Mouse (Mus musculus) stomach, embryonic 16.5 days (tissue): ENCODE data around the gene Olfr1371. TPM values are rescaled to one million over a fixed set of nuclear protein-coding genes. Genes with fewer than 3 reads are reported as not detected.

Experiments used
- ATAC-seq: fragments of 200-750 bp; cut with Nextera tagmentation; 2 replicates; pipeline ENCODE4 v1.8.0; 2017; ENCODE audit warnings: moderate number of reproducible peaks, moderate TSS enrichment; ENCODE audit not compliant: insufficient read depth, low FRiP score
- H3K27ac ChIP-seq: fragments of 300-500 bp; sonication (generic); 2 replicates; pipeline ENCODE4 v1.5.1; 2014; ENCODE audit warnings: low read length
- H3K27me3 ChIP-seq: fragments of 300-500 bp; sonication (generic); 2 replicates; pipeline ENCODE4 v1.6.1; 2014; ENCODE audit warnings: low read length, control low read depth, mixed read lengths; ENCODE audit not compliant: control insufficient read depth, insufficient read depth
- H3K36me3 ChIP-seq: fragments of 300-500 bp; sonication (generic); 2 replicates; pipeline ENCODE4 v1.6.1; 2014; ENCODE audit warnings: low read length; ENCODE audit not compliant: control insufficient read depth, insufficient read depth
- H3K4me1 ChIP-seq: fragments of 300-500 bp; sonication (generic); 2 replicates; pipeline ENCODE4 v1.6.1; 2014; ENCODE audit warnings: low read length, control low read depth, mixed read lengths; ENCODE audit not compliant: control insufficient read depth, insufficient read depth
- H3K4me2 ChIP-seq: fragments of 300-500 bp; sonication (generic); 2 replicates; pipeline ENCODE4 v1.6.1; 2014; ENCODE audit warnings: low read depth, low read length, mixed read lengths
- H3K4me3 ChIP-seq: fragments of 300-500 bp; sonication (generic); replicated peaks from 2 replicates; pipeline ENCODE4 v1.5.1; 2014; ENCODE audit warnings: mild to moderate bottlenecking, low read length
- H3K9ac ChIP-seq: fragments of 300-500 bp; sonication (generic); 2 replicates; pipeline ENCODE4 v1.6.1; 2014; ENCODE audit warnings: low read length
- H3K9me3 ChIP-seq: fragments of 300-500 bp; sonication (generic); replicated peaks from 2 replicates; pipeline ENCODE4 v1.6.1; 2016; ENCODE audit warnings: low read length, control low read depth; ENCODE audit not compliant: control insufficient read depth
- WGBS: fragments of 180-500 bp; shearing (Covaris S2); extraction: QIAGEN DNeasy Blood & Tissue Kit; methylation state at CpG from one replicate; pipeline ENCODE4 v1.1.7; 2014; 5-methylcytosine and 5-hydroxymethylcytosine counted together
- polyA plus RNA-seq: library from polyadenylated mRNA; unstranded; fragments of >200 nt; fragmentation: Nextera tagmentation; extraction: Ambion mirVana; gene quantifications from 2 replicates; pipeline ENCODE4 v1.2.1, GENCODE M21; 2015

Gene Olfr1371
- polyA plus RNA-seq, 1 experiment from 2014 or later: not detected

GRCm38 (mm10) chr11:52251770-52252169 lies 38.0 kb upstream of the Olfr1371 start:
- no peak overlapping the region for H3K9ac ChIP-seq
- no peaks in the 10 kb centered on the region for H3K36me3 ChIP-seq
- H3K27ac ChIP-seq: no peak overlapping the region
- no peak overlapping the region for H3K4me3 ChIP-seq
- ATAC-seq: no peak
- H3K9me3 ChIP-seq: no peaks in the 10 kb centered on the region
- 0 out of 2 replicates have a peak, but pooled peaks cover 12% of the 10 kb centered on the region for H3K4me1 ChIP-seq
- no peak overlapping the region for H3K4me2 ChIP-seq
- no peaks in the 10 kb centered on the region for H3K27me3 ChIP-seq
- WGBS: 70% methylated on average over 5 of the region's 5 CpGs

DNA sequence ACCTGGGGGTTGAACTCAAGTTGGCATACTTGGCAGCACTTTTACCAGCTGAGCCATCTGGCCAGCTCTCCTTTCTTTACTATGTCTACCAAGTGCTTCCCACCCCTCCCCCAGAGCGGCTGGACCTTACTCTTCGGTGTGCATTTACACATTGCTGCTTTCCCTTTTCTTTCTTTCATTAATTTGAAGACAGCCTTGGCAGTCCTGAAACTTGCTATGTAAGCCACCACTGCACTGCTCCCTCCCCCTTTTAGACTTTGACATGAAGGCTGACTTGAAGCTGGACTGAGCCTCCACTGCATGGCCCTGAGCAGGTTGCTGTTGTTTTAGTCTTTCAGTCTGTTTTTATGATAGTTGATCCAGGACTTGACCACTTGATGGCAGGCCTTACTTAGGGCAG lies 35.7 kb upstream of the Olfr1371 start:
- Histone ChIP-seq H3K9me3 (no peaks in the 10 kb centered on the region), H3K27me3 (no peaks in the 10 kb centered on the region), H3K4me3 (no peak overlapping the region), H3K36me3 (no peaks in the 10 kb centered on the region), H3K4me1 (0 out of 2 replicates have a peak, but pooled peaks cover 12% of the 10 kb centered on the region), H3K4me2 (no peak overlapping the region), H3K27ac (no peak overlapping the region), H3K9ac (no peak overlapping the region)
- ATAC-seq: no peak
- 91% methylated on average over 2 of the region's 2 CpGs for whole genome bisulfite sequencing

DNA sequence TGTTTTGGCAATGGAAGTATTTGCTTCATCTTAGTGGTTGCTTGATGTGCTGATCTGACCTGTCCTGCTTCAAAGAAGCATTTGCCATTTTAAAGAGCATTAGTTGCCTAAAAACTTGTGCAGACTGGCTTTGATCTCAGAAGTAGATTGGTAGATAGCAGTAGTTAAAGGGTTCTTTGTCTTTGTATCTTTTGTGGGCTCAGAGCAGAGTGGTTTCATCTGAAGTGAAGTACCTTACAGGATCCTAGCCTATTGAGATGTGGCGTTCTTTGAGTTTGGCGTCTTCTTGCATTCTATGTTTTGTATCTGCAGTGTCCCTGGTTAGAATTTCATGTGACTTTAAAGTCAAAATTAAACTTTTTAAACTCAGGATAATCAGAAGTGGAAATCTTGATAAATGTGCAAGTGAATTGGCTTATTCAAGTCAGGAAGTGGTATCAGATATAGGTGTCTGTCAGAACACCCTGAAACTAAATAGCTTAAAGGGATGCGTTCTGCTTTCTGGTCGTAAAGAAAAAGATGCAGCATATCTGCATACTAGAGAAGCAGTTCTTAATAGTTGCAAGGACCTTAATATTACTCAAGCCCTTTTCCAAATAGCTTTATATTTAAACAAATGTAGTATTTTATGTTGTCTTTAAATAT lies 27.2 kb upstream of the Olfr1371 start:
- Histone ChIP-seq H3K4me1 (no peaks in the 10 kb centered on the region), H3K9me3 (no peaks in the 10 kb centered on the region), H3K36me3 (peaks cover 7% of the 10 kb centered on the region; the same call in 1 of the 2 replicates), H3K27ac (no peak overlapping the region), H3K4me2 (no peak overlapping the region), H3K9ac (no peak overlapping the region), H3K27me3 (no peaks in the 10 kb centered on the region), H3K4me3 (no peak overlapping the region)
- no peak for ATAC-seq
- 83% methylated on average over 4 of the region's 4 CpGs for WGBS

GRCm38 (mm10) chr11:52234509-52234908 lies 20.7 kb upstream of the Olfr1371 start:
- peaks cover 7% of the 10 kb centered on the region; the same call in 1 of the 2 replicates for H3K36me3 ChIP-seq
- ATAC-seq: no peak
- no peaks in the 10 kb centered on the region for H3K27me3 ChIP-seq
- no peak overlapping the region for H3K4me2 ChIP-seq
- no peaks in the 10 kb centered on the region for H3K9me3 ChIP-seq
- H3K4me3 ChIP-seq: no peak overlapping the region
- no peak overlapping the region for H3K9ac ChIP-seq
- H3K4me1 ChIP-seq: peaks cover 15% of the 10 kb centered on the region
- no peak overlapping the region for H3K27ac ChIP-seq

DNA sequence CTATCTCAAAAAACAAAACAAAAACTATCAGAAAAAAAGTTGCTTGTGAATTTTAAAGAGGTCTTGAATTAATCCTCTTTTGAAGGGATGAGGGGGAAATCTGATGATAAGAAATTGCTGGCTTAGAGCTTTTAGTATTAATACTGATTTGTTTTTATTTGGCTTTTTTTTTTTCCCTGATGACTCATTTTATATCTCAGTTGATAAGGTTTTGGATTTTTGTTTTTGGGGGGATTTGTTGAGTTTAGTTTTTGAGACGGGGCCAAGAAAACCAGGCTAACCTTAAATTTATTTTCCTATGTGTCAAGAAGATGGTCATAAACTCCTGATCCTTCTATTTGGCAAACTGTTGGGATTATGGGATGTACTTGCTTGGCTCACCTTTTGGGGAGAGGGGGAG lies 20.1 kb upstream of the Olfr1371 start:
- ATAC-seq: no peak
- Histone ChIP-seq H3K9ac (no peak overlapping the region; the same call in 1 of the 2 replicates), H3K27me3 (no peaks in the 10 kb centered on the region), H3K4me1 (peaks cover 15% of the 10 kb centered on the region), H3K27ac (no peak overlapping the region), H3K9me3 (no peaks in the 10 kb centered on the region), H3K36me3 (peaks cover 7% of the 10 kb centered on the region; the same call in 1 of the 2 replicates), H3K4me3 (no peak overlapping the region), H3K4me2 (peak overlapping the region; percentile 88; the same call in 1 of the 2 replicates)
- 84% methylated on average over 1 of the region's 1 CpGs for WGBS

DNA sequence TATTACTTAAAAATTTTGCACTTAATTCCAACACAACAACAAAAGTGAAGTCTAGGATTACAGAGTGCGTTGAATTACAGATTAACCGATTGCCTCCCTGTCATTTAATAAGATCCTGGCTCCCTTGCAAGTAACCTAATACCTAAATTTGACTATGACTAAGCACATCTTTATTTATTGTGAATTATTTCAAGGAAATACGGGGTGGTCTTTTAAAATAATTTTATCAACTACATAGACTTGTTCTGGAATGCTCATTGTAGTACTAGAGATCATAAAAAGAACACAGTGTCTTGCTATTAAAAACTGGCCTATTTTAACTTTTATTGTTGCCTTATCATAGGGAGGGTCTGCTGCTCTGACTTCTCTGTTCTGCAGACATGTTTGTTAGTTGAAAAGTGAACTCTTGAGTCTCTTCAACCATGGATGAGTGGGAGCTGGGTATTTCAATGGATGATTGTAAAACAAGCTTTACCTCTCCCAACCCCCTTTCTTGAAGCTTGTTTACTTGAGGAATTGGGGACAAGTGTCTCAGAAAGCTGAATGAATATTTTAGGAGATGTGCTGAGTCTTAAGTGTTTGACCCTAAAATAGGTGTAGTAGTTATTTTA lies 19.4 kb upstream of the Olfr1371 start:
- ATAC-seq: no peak
- peaks cover 7% of the 10 kb centered on the region; the same call in 1 of the 2 replicates for H3K36me3 ChIP-seq
- 15% methylated on average over 3 of the region's 3 CpGs for WGBS
- H3K9ac ChIP-seq: peak overlapping the region; percentile 14; the same call in 1 of the 2 replicates
- H3K9me3 ChIP-seq: no peaks in the 10 kb centered on the region
- H3K27me3 ChIP-seq: no peaks in the 10 kb centered on the region
- peak overlapping the region; percentile 94 for H3K4me3 ChIP-seq
- peak overlapping the region; percentile 88 for H3K4me2 ChIP-seq
- H3K4me1 ChIP-seq: peaks cover 15% of the 10 kb centered on the region
- H3K27ac ChIP-seq: no peak overlapping the region

- peak; percentile 87 for ATAC-seq
- Histone ChIP-seq H3K36me3 (no peaks in the 10 kb centered on the region), H3K27ac (peak within 1 kb of the TSS; percentile 98), H3K4me1 (peaks cover 15% of the 10 kb centered on the region), H3K4me2 (peak within 1 kb of the TSS; percentile 88), H3K4me3 (peak within 1 kb of the TSS; percentile 94), H3K9me3 (no peaks in the 10 kb centered on the region), H3K9ac (peak within 1 kb of the TSS; percentile 97), H3K27me3 (no peaks in the 10 kb centered on the region)
- WGBS: under 1% methylated on average over 85 of the region's 87 CpGs
Observed at GRCm38 (mm10) chr11:52231606-52232541, 18.1 kb upstream of the Olfr1371 start, which contains the start of gene Skp1a. Skp1a (plus strand) TSS chr11:52231995.

DNA sequence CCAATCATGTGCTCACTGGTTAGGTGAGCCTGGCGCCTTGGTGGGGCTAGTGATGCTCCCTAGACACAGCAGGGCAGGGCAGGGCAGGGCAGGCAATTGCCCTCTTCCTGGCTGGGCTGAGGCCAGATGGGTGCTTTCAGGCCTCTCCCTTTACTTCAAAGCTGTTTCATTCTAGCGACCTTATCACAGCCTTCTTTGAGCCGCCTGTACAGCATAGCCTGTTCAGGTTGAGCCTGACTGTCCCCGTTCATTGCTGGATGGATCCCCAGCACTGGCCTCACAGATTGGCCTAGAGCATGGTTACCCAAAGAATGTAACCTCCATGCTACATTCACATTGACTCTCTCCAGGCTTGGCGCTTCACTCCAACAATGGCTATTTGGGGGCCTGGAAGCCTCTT lies 16.9 kb upstream of the Olfr1371 start:
- Histone ChIP-seq H3K27ac (peak overlapping the region; percentile 98), H3K4me3 (peak overlapping the region; percentile 94; the same call in 1 of the 2 replicates), H3K9ac (peak overlapping the region; percentile 97), H3K36me3 (no peaks in the 10 kb centered on the region), H3K4me1 (peaks cover 15% of the 10 kb centered on the region), H3K4me2 (peak overlapping the region; percentile 54), H3K27me3 (no peaks in the 10 kb centered on the region), H3K9me3 (no peaks in the 10 kb centered on the region)
- ATAC-seq: no peak
- WGBS: 55% methylated on average over 5 of the region's 5 CpGs
